ENCODE assay signal across 17 mouse cellular contexts in the genomic region with DNA sequence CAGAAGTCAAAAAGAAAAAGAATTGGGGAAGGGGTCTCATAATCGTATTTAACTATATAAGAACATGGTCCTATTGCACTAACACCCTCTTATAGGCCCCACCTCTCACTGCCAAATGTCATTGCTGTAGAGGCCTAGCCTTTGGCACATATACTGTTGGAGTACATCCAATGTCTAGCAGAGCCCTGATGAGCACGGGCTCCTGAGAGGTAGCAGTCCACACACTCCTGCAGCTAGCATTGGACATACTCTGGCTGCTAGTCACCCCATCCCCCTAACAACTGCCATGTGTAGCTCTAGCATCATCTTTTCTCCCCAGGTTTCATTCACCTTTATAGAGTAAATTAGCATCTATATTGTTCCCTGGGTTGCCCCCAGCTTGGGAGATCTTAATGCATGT.
"Had no signal": no experiment of that assay in that cellular context is flagged by ENCODE, and none has a peak within 500 bp of the region (broad histone marks: within the 10 kb centered on the region; RNA-seq: fewer than 3 reads in every experiment).

No protein-coding gene starts in this region.

- ATAC-seq: lung, postnatal 0 days; midbrain, embryonic 13.5 days; midbrain, embryonic 15.5 days had no signal

- H3K4me1 ChIP-seq: lung, embryonic 15.5 days; megakaryocyte, embryonic 14.5 days; midbrain, embryonic 13.5 days; midbrain, embryonic 15.5 days; neural tube, embryonic 12.5 days; stomach, embryonic 15.5 days had no signal

- H3K9ac ChIP-seq: lung, embryonic 15.5 days; midbrain, embryonic 13.5 days; midbrain, embryonic 15.5 days; neural tube, embryonic 12.5 days; stomach, embryonic 15.5 days had no signal

- H3K36me3 ChIP-seq: lung, embryonic 15.5 days; midbrain, embryonic 13.5 days; midbrain, embryonic 15.5 days; neural tube, embryonic 12.5 days; stomach, embryonic 15.5 days had no signal

- H3K4me2 ChIP-seq: lung, embryonic 15.5 days; midbrain, embryonic 11.5 days; midbrain, embryonic 13.5 days; midbrain, embryonic 15.5 days; neural tube, embryonic 12.5 days; stomach, embryonic 15.5 days had no signal

- H3K9me3 ChIP-seq: lung, embryonic 15.5 days; megakaryocyte, embryonic 14.5 days; midbrain, embryonic 13.5 days; midbrain, embryonic 15.5 days; neural tube, embryonic 12.5 days; stomach, embryonic 15.5 days had no signal

- H3K27me3 ChIP-seq: lung, embryonic 15.5 days; megakaryocyte, embryonic 14.5 days; midbrain, embryonic 13.5 days; midbrain, embryonic 15.5 days; neural tube, embryonic 12.5 days; stomach, embryonic 15.5 days had no signal

- H3K4me3 ChIP-seq: lung, embryonic 15.5 days; megakaryocyte, embryonic 14.5 days; midbrain, embryonic 13.5 days; midbrain, embryonic 15.5 days; neural tube, embryonic 12.5 days; stomach, embryonic 15.5 days had no signal

- DNase-seq: lung, adult 2 months; lung, postnatal 14 days; lung, postnatal 36 days; right cerebral cortex, postnatal 14 days; thymus, adult 2 months; thymus, postnatal 25 days; thymus, postnatal 4 days had no signal

- H3K27ac ChIP-seq: lung, embryonic 15.5 days; macrophage; midbrain, embryonic 13.5 days; midbrain, embryonic 15.5 days; neural tube, embryonic 12.5 days; stomach, embryonic 15.5 days; stomach, postnatal 0 days had no signal
